Mouse (Mus musculus) spleen, postnatal 36 days (tissue): ENCODE measurements around the gene Kbtbd6.
A peak's percentile ranks its signal among the peaks of the same experiment; 100 is the strongest.

Source experiments
- DNase-seq, 2 experiments: peaks; one replicate each; pipeline ENCODE4 v3.0.0; 2022; ENCODE audit warnings: low spot score in 2 of 2, mixed read lengths in 1 of 2

Gene Kbtbd6

GRCm38 (mm10) chr14:79481339-79482151, 29.9 kb downstream of the Kbtbd6 start, which contains the start of gene Wbp4:
TSS of gene Wbp4 (minus strand) at chr14:79481520.
- peak; percentile 92 for DNase-seq

GRCm38 (mm10) chr14:79482251-79482661, 30.6 kb downstream of the Kbtbd6 start:
- no peak for DNase-seq

DNA sequence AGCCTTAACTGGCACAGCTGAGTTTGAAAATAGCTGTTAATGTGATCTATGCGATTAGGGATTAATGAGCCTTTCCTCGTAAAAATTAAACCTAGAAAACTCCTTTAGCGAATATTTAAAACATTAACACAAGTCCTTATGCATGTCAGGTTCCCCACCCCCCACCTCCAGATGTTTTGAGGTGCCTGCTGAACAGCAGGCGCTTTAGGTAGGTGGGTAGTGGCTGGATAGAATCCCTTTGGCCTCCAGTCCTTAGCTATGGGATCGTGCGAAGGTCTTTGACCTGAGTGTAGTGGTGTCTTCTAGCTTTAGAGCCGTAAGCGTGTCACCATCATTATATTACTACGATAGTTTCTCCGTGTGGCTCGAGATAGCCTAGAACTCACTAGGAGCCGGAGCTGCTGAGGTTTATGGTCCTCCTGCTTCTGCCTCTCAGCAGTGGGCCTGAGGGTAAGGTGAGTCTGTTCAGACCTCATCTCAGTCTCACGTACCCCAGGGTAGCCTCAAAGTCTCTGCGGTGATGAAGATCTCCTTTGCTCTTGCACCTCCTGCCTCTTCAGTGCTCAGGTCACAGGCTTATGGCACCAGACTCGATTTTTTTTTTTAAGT, 31.2 kb downstream of the Kbtbd6 start:
- DNase-seq, result no peak

GRCm38 (mm10) chr14:79483611-79484120, 32.0 kb downstream of the Kbtbd6 start:
- no peak for DNase-seq

DNA sequence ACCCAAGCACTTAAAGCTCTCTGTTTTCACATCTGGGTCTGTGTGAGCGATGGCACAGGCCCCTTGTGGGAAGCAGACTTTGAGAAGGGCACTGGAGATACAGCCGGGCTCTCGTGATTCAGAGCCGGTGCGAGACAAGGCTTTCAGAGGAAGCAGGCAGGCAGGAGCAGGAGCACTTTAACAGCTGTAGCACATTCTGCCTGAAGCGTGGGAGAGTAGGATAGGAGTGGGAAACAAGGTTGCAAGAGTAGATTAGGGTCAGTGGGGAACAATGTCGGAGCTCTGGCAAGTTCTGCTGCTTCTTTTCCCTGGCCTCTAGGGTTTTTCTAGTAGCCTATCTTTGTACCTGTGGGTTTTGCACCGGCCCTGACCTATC, 35.0 kb downstream of the Kbtbd6 start:
- no peak for DNase-seq

DNA sequence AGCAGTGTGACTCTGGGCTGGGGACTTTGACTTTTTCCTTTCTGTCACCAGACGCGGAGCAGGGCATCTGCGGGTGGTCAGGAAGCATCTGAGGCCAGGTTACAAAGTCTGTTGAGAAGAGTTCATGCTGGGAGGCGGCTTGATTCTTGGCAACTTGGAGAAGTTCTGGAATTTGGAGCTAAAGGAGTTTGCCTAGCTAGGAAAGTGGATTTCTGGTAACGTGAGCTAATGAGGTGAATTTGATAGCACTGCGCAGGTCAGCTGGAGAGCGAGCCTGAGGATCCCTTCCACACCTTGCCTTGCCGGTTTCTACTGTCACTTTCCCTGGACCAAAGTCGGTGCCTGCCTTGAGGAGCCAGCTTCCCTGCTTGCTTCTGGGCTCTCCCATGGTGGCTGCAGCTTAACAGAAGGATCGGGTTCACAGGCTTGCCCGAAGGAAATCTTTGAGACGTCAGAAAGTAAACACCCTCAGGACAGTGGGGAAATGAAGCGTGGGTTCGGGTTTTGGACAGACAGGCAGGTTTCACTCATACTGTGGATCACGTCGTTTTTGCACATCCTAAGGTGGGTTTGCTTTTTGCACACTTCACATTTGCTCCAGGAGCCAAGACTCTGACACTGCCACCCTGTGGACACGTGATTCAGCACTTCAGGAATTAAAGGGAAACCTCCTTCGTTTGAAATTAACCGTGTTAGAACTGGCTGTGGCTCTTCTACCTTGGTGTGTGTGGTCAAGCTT, 35.5 kb downstream of the Kbtbd6 start:
- DNase-seq, result peak in 1 of 2 experiments; percentile 16

DNA sequence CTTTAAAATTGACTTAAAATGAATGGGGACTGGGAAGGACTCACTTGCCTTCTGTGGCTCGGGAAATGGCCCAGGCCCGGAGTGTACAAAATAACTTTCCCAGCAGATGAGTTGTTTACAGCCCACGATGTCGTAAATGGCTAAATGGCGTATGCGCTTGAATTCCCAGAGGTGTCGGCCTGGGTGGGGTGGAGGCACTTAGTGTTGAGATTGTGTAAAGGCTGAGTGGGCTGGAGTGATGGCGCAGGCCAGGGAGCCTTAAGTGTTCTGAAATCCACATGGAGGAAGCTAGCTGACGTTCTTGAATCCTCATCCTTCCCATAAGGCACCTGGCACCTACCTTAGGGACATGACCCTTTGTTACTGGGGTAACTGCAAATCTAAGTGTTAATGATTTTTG, 36.9 kb downstream of the Kbtbd6 start:
- DNase-seq, result no peak

GRCm38 (mm10) chr14:79489150-79489549, 37.5 kb downstream of the Kbtbd6 start:
- no peak for DNase-seq

- no peak for DNase-seq
Observed at GRCm38 (mm10) chr14:79490246-79490645, 38.6 kb downstream of the Kbtbd6 start.

- no peak for DNase-seq
Observed at GRCm38 (mm10) chr14:79494349-79494748, 42.7 kb downstream of the Kbtbd6 start.

DNA sequence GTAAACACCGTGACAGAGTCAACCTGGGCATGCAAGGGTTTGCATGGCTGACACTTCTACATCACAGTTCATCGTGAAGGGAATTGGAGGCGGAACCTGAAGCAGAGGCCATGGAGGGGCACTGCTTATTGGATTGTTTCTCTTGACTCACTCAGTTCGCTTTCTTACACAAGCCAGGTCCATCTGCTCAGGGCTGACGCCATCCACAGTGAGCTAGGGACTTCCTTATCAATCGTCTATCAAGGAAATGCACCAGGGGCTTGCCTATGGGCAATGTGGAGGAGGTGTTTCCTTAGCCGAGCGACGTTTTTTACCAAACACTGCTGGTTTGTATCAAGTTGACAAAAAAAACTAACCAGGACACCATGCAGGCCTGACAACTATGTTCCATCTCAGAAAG, 47.7 kb downstream of the Kbtbd6 start:
- no peak for DNase-seq

GRCm38 (mm10) chr14:79500756-79501155, 49.1 kb downstream of the Kbtbd6 start:
- DNase-seq, result no peak

DNA sequence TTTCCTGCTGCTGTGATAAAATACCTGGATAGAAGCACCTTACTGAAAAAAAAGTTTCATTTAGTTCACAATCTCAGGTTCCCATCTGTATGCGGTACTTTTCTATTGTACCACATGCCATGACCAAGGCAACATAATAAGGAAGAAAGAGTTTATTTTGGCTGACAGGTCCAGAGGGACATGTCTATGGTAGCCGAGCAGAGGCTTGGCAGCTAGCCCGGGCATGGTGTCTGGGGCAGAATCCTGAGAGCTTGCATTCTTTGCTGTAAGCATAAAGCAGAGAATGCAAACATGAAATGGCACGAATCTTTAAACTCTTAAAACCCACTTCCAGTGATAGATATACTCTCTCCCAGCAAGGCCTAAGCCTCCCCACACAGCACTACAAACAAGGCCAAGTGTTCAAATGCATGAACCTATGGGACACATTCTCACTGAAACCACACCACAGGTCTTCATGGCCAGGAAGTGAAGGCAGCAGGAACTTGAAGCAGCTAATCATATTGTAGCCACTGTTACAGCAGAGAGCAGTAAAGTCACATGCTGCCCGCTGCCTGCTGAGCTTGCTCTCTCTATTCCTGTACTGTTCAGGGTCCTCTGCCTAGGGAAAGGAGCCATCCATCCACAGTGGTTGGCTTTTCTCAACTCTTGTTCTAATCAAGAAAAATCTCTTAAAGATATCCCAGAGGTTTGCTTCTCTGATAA, 51.9 kb downstream of the Kbtbd6 start:
- no peak for DNase-seq
